Mouse (Mus musculus) heart, adult 8-10 months (tissue): ENCODE measurements around the gene Olfr433. TPM values are rescaled to one million over a fixed set of nuclear protein-coding genes. Genes with fewer than 3 reads are reported as not detected.
"Not testable (repeated sequence)": the region's sequence is repeated elsewhere in the genome, so short reads cannot be mapped to it uniquely, and the experiment has no call there.

Experiments used
- DNase-seq: peaks from one replicate; pipeline ENCODE4 v3.0.0; 2022; ENCODE audit warnings: low spot score
- total RNA-seq, 4 experiments: library from RNA; stranded (reverse); gene quantifications; 2 replicates each; pipeline ENCODE4 v1.2.4; 2022

Gene Olfr433
- not detected for total RNA-seq

DNA sequence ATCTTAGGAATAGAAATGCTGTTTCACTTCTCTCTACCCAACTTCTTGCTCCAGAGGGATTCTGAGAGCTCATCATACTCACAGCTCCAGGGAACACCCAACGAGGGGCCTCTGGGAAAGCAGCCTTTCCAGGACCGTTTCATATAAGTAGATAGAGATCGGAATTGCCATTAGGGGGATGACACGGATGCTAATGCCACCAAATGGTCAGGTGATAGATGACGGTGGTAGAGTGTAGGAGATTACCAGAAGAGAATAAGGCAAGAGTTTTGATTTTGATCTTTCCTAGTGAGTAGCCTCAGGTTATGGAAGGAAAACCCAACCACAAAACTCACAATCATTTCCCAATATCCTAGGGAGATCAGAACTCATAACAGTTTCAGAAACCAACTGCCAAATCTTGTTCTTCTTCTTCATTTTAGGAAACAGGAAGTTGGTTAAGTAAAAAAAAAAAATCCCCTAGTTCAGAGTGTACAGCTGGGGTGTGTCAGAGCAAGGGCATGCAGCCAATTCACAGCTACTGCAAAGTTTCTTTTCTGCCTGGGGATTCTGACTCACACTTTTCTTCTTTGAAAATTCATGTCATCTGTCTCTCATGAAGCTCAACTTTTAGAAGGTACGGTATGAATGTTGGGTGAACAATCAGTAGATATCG lies at the start of gene Olfr433:
Gene Olfr433 (plus strand): TSS at position 183 of the 655 bp plus-strand sequence.
- peak; percentile 84 for DNase-seq

DNA sequence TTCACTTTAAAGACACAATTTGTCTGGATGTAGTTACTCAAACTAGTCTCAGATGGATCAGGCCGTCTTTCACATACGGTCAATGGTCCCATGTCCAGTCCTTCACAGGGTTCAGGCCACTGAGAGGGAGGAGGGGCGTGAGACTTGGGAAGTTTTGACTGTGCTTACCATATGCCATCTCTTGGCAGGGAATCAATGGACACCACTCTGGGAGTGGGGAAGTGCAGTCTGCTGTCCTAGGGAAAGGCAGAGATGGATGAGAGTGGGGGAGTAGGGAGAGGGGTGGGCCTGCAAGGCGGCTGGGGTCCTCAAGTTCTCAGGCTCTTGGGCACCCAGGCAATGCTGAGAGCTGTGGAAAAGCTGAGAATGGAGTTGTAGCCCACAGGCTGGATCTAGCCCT lies 45.5 kb upstream of the Olfr433 start:
- no peak for DNase-seq

DNA sequence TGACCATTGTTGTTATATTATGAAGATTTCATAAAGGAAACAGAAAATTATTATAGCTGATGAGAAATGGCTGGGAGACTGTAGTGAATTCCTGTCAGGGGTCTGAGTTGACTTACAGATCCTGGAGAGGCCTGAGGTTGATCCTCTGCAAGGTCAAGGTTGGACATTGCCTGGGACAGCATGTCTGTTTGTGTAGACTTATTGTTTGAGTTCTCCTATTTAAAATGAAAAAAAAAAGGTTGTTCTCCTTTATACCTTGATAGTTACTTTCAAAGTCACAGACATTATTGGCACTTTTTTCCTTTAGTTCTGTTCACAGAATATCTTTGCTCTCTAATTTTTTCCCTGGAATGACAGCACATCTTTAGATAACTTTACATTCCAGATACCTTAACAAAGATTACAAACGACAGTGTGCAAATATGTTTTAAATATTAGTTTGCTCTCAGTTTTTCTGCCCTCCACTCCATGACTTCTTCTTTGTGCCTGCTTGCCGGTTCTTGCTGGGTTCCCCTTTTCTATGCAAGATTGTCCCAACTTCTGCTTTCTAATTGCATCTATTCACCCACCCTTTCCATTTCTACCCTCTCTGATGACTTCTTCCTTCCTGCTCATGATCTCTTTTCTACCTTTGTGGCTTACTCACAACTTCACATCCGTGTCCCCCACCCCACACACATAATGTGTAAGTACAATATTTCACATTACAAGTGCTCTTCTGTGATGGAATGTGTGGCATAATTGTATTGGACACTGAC lies 36.0 kb upstream of the Olfr433 start:
- DNase-seq: not testable (repeated sequence)

DNA sequence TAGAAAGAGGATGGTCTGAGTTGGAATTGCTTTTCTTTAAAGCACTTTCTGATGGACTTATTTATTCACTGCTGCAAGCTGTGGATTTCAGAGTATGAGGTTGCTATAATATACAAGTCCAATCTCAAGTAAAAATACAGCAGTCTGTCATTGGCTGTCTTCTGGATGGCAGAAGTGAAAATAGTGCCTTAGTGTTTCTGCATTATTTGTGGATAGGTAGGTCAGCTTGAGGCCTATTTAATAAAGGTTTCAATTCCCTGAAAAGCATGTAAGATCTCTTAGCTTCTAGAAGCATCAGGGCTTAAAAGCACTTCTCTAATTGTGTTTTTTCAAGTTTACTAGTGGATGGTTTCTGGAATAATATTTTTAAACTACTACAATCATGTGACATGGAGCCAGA lies 33.5 kb upstream of the Olfr433 start:
- DNase-seq: not testable (repeated sequence)

DNA sequence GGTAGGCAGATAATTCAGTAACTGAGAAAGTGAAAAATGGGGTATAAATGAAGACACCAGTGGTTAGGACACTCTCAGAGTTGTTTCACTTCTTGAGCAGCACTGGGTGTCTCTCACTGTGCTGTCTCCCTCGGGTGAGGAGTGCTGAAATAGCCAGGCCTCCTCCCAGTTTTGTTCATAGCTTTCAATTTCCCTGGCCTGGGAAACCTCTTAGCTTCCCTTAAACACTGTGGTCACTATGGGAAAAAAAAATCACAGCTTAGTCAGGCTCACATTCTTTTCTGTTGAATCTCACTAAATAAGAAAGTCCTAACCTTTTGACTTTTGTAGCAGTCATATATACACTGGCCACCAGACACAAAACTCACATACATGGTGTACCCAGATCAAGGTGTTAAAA lies 8.8 kb upstream of the Olfr433 start, which contains the start of gene Ifi205:
Gene Ifi205 (minus strand): TSS at position 113 of the 400 bp plus-strand sequence.
- peak; percentile 68 for DNase-seq

DNA sequence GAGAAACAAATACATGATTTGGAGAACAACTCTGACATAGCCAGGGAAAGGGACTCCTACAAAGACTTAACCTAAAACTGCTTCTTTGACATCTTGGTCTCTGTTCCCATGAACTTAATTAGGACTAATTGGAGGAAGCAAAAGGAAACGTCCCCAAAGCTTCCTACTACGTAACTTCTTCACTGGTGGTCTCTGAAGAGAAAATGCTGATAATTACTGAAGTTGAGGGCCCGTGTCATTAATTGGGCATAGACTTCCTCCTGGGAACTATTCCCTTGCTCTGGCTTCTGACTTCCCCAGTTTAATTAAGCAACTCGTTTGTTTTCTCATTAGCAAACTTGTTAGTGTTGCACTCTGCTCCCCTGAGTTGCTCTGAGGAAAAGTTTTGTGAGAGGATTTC lies 4.7 kb upstream of the Olfr433 start:
- DNase-seq: no peak

DNA sequence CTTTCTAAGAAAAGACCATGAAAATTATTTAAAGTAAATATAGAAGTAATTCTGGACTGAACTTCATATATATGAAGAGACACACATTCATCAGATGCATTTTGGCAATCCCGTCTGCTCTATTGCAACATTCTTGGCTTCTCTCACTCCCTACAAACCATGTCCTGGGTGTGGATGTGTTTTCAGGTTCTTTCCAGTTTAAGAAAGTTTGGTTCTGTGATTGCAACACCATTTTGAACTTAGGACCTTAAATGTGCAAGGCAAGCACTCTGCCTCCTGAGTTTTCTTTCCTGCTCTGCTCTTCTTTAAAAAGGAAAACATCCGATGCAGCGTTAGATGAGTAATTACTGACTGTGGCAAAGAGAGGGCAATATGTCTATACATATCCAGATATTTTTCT lies 2.0 kb upstream of the Olfr433 start:
- DNase-seq: peak; percentile 53

DNA sequence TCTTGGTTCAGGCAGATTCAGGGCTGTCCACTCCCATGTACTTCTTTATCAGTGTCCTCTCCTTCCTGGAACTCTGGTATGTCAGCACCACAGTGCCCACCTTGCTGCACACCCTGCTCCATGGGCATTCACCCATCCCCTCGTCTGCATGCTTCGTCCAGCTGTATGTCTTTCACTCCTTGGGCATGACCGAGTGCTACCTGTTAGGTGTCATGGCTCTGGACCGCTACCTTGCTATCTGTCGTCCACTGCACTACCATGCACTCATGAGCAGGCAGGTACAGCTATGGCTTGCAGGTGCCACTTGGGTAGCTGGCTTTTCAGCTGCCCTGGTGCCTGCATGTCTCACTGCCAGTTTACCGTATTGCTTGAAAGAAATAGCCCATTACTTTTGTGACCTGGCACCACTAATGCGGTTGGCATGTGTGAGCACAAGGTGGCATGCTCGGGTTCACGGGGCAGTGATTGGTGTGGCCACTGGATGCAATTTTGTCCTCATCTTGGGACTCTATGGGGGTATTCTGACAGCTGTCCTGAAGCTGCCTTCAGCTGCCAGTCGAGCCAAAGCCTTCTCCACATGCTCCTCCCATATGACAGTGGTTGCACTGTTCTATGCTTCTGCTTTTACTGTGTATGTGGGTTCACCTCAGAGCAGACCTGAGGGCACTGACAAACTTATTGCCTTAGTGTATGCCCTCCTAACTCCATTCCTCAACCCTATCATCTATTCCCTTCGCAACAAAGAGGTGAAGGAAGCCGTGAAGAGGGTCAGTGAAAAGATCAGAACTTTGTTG lies 1.8 kb downstream of the Olfr433 start:
- not testable (repeated sequence) for DNase-seq

DNA sequence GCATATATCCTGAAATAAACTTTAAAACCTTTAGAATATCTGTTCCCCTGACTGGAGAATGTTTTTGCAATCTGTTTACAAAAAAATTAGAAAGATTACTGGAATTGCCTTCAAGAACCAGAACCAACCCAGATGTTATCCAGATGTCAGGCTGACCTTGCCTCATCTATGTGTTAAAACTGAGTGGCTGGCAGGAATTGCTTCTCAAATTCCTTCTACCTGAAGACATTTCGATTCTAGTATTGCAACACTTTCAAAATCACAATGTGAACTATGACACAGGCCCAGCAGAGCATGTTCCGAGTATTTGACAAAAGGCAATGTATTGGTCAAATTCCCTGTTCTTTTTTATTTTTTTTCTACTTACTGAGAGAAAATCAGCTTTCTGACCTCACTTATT lies 3.9 kb downstream of the Olfr433 start:
- DNase-seq: peak; percentile 63

DNA sequence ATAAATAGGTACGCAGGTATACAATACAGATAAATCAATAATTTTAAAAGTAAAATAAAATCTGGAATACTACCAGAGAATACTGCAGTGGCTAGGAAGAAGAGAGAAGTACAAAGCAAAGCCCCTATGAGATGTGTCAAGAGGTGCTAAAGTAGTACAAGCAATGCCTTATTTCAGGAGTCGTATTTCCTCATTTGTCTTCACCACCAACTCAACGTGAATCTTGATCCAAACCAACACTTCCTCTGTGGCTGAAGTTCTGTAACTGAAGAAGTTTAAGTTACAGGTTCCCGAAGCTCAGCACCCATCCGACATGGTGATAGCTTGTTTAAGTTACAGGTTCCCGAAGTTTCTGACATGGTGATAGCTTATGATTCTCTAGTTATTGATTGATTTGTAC lies 7.7 kb downstream of the Olfr433 start:
- DNase-seq: not testable (repeated sequence)

DNA sequence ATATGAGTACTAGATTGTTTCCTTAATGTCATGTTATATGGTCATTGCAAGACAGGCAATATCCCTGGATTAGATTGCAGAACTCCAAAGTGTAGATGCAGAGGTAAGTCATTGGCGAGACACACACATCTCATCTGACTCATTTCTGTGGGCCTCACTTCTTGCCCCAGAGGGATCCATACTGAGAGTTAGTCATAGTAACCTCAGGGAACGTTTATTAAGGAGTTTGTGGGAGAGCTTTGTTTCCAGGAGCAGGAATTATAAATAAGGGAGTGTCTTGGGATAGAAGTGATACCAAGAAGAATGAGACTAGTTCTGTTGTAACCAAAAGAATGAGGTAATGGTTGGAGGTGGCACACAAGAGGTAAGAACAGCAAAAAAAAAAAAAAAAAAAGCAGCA lies 8.4 kb downstream of the Olfr433 start, which contains the start of gene Olfr432:
Gene Olfr432 (plus strand): TSS at position 313 of the 400 bp plus-strand sequence.
- DNase-seq: no peak

DNA sequence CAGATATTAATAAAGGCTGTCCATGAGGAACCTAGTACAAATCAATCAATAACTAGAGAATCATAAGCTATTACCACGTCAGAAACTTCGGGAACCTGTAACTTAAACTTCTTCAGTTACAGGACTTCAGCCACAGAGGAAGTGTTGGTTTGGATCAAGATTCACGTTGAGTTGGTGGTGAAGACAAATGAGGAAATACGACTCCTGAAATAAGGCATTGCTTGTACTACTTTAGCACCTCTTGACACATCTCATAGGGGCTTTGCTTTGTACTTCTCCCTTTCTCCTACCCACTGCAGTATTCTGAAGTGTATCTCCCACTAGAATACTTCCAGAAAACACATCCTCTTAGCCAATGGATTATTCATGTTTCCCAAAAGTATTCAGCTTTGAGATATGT lies 8.9 kb downstream of the Olfr433 start:
- DNase-seq: not testable (repeated sequence)

DNA sequence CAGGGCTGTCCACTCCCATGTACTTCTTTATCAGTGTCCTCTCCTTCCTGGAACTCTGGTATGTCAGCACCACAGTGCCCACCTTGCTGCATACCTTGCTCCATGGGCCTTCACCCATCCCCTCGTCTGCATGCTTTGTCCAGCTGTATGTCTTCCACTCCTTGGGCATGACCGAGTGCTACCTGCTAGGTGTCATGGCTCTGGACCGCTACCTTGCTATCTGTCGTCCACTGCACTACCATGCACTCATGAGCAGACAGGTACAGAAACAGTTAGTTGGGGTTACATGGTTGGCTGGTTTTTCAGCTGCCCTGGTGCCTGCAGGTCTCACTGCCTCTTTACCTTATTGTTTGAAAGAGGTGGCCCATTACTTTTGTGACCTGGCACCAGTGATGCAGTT lies 10.0 kb downstream of the Olfr433 start:
- DNase-seq: no peak

DNA sequence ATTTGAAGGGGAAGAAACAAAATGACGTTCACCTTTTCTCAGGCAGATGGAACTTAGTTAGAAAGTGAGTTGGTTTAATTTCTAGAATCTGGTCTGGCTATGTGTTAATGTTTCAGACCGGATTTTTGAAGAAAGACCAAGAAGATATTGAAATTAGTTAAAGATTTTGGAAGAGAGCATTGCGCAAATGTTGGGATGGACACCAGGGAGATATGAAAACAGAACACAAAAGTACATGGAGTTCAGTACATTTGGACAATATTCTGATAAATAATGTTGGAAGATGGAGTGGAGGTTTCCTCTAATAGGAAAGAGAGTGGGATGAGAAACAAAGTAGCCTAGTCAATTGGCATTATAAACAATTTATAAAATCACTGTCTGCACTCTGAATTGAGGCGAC lies 11.0 kb downstream of the Olfr433 start:
- DNase-seq: peak; percentile 53

DNA sequence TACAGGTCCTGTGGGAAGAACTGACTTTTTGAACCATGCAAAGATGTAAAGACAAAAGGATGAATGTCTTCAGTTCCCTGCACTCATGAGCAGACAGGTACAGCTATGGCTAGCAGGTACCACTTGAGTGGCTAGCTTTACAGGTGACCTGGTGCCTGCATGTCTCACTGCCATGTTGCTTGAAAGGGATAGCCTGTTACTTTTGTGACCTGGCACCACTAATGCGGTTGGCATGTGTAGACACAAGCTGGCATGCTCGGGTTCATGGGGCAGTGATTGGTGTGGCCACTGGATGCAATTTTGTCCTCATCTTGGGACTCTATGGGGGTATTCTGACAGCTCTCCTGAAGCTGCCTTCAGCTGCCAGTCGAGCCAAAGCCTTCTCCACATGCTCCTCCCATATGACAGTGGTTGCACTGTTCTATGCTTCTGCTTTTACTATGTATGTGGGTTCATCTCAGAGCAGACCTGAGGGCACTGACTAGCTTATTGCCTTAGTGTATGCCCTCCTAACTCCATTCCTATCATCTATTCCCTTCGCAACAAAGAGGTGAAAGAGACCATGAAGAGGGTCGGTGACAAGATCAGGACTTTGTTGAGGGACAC lies 11.5 kb downstream of the Olfr433 start:
- DNase-seq: no peak

DNA sequence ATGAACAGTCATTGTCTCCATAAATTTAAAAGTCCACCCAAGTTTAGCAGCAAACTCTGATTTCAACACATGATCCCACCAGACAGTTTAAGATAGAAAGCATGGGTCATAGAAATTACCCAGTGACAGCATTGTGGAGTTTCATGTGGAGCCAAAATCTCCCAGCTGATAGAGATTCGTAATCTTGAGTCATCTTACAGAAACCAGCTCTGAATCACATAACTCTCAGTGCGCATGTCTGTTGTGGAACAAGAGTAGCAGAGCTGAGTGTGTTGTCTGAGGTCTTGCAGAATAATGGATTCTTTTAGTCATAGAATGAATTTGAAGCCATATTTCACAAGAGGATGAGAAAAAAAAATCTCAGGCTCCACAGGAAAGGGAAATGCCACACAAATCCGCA lies 12.5 kb downstream of the Olfr433 start:
- DNase-seq: no peak

DNA sequence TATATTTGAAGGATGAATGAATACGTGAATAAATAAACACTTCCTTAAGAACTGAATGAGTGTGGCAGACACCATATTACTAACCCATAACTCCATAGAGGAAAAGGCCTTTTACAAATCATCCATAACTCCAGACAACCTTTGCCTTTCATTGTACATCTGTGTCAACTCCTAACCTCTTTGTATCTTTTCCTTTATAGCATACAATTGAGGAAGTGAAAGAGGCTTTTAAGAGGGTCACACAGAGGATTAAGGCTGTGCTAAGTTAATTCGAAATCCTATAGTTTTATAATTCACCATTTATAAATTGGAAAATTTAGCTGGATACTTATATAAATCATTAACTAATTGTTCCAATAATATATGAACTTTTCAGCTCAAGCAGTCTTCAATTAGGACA lies 14.7 kb downstream of the Olfr433 start:
- no peak for DNase-seq

DNA sequence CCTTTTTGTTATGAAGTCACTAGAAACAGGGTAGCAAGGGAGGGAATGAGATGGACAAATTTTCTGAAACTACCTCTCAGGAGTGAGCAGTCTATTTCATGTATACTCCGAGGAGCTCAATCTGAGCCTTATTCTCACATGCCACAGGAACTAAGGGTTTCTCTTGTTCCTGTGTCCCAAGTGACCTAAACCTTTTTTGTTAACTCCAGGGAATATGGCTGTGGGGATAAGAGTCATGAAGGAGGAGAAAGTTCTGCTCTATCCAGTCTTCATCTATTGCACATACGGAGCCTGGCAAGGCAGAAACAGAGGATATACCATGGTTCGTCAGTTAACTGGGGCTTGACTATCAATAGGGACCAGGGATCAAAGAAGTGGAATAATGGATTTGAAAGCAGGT lies 25.8 kb downstream of the Olfr433 start, which contains the start of gene Olfr430:
Gene Olfr430 (plus strand): TSS at position 301 of the 400 bp plus-strand sequence.
- no peak for DNase-seq

DNA sequence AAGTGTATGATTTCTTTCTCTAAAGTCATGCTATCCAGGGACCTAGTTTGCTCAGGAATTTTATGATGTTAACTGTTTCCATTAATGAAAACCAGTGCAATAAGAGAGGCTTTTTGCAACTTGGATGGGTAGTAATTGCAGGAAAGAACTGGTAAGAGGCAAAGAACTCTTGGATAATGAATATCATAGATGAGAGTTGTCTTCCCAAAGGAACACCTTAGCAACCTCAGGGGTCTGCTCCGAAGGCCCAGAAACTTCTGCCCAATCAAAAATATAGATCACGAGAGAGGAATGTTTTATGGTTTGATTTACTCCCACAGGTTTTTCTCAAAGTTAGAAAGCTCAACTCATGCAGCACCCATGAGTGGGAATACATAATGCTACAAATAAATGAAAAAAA lies 43.5 kb downstream of the Olfr433 start, which contains the start of gene Olfr429:
Gene Olfr429 (plus strand): TSS at position 301 of the 400 bp plus-strand sequence.
- DNase-seq: no peak
